Mouse (Mus musculus) adrenal gland, adult (tissue): ENCODE data around the gene Gpbar1.

Experiments used
- DNase-seq, 2 experiments: peaks; one replicate each; pipeline ENCODE4 v3.0.0; 2022 to 2023; ENCODE audit warnings: low spot score in 1 of 2; ENCODE audit not compliant: inconsistent age in 2 of 2

Gpbar1 gene

GRCm38 (mm10) chr1:74277883-74278537 lies 340 bp upstream of the Gpbar1 start:
- DNase-seq: no peak

GRCm38 (mm10) chr1:74278988-74279387 lies 638 bp downstream of the Gpbar1 start:
- DNase-seq: no peak

GRCm38 (mm10) chr1:74280591-74281325 lies 2.4 kb downstream of the Gpbar1 start:
- no peak for DNase-seq

GRCm38 (mm10) chr1:74281372-74281771 lies 3.0 kb downstream of the Gpbar1 start:
- DNase-seq: no peak

GRCm38 (mm10) chr1:74281886-74282285 lies 3.5 kb downstream of the Gpbar1 start:
- no peak for DNase-seq

- peak; percentile 27 to 38 for DNase-seq
Measured at GRCm38 (mm10) chr1:74282896-74283625, 4.7 kb downstream of the Gpbar1 start.

GRCm38 (mm10) chr1:74283686-74284463 lies 5.5 kb downstream of the Gpbar1 start:
- peak; percentile 79 to 87 for DNase-seq

- peak; percentile 100 for DNase-seq
Measured at GRCm38 (mm10) chr1:74284543-74285160, 6.3 kb downstream of the Gpbar1 start, which contains the start of the genes Aamp and Pnkd. TSS of gene Aamp (minus strand) at chr1:74284738. TSS of gene Pnkd (plus strand) at chr1:74284930.

- DNase-seq: peak in 1 of 2 experiments; percentile 27
Measured at GRCm38 (mm10) chr1:74285212-74286010, 7.1 kb downstream of the Gpbar1 start.

GRCm38 (mm10) chr1:74286869-74287607 lies 8.7 kb downstream of the Gpbar1 start:
- peak; percentile 50 to 79 for DNase-seq

GRCm38 (mm10) chr1:74288327-74288726 lies 10.0 kb downstream of the Gpbar1 start:
- no peak for DNase-seq

- no peak for DNase-seq
Measured at GRCm38 (mm10) chr1:74289248-74289647, 10.9 kb downstream of the Gpbar1 start.

- DNase-seq: no peak
Measured at GRCm38 (mm10) chr1:74289740-74290139, 11.4 kb downstream of the Gpbar1 start.

- DNase-seq: peak in 1 of 2 experiments; percentile 48
Measured at GRCm38 (mm10) chr1:74290141-74290540, 11.8 kb downstream of the Gpbar1 start.

GRCm38 (mm10) chr1:74292331-74293020 lies 14.1 kb downstream of the Gpbar1 start:
- peak in 1 of 2 experiments; percentile 28 for DNase-seq

- DNase-seq: peak in 1 of 2 experiments; percentile 50
Measured at GRCm38 (mm10) chr1:74293306-74293960, 15.1 kb downstream of the Gpbar1 start.

GRCm38 (mm10) chr1:74294090-74294643 lies 15.8 kb downstream of the Gpbar1 start:
- DNase-seq: peak; percentile 61 to 77
